Mouse (Mus musculus) heart, adult 2 months (tissue): ENCODE data around the gene Kif17.
A peak's percentile ranks its signal among the peaks of the same experiment; 100 is the strongest.

ENCODE experiments used
- CTCF ChIP-seq: fragments of 200-600 bp; IDR thresholded peaks from 2 replicates; pipeline ENCODE4 v1.8.1; 2022; ENCODE audit warnings: antibody characterized with exemption, mild to moderate bottlenecking, moderate library complexity
- EP300 ChIP-seq: fragments of 200-500 bp; IDR thresholded peaks from 2 replicates; pipeline ENCODE4 v1.6.1; 2011; ENCODE audit warnings: low read depth, low read length, control low read depth; ENCODE audit not compliant: insufficient read depth
- POLR2A ChIP-seq: fragments of 200-500 bp; IDR thresholded peaks from 2 replicates; pipeline ENCODE4 v1.6.1; 2011; ENCODE audit warnings: mild to moderate bottlenecking, low read depth, low read length, control low read depth; ENCODE audit not compliant: insufficient read depth

DNA sequence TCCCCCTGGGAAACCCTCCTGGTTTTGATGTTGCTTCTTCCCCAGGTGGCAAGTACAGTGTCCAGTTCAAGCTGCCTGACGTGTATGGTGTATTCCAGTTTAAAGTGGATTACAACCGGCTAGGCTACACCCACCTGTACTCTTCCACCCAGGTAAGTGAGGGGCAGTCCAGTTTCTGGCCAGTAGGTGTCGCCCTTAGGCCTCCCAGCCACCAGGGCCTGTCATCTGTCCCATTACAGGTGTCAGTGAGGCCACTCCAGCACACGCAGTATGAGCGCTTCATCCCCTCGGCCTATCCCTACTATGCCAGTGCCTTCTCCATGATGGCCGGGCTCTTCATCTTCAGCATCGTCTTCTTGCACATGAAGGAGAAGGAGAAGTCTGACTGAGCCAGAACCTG, 61.4 kb downstream of the Kif17 start:
- TF ChIP-seq CTCF (peak; percentile 87), POLR2A (no peak), EP300 (0 out of 2 replicates have a peak, but pooled peaks have one; percentile 15)
